Mouse (Mus musculus) MEL (cell line): Measurements from ENCODE around the gene B4galt1. TPM values are rescaled to one million over a fixed set of nuclear protein-coding genes. Genes with fewer than 3 reads are reported as not detected.

Experiments used
- DNase-seq: peaks from one replicate; pipeline ENCODE4 v3.0.0; 2011; ENCODE audit warnings: low read depth, low spot score
- H3K27ac ChIP-seq: 2 replicates; pipeline ENCODE4 v1.5.1; 2012; ENCODE audit warnings: low read depth, mild to moderate bottlenecking, control low read depth, low read length, moderate library complexity; ENCODE audit not compliant: control insufficient read depth
- H3K27me3 ChIP-seq, 2 experiments: fragments of 150-350 bp in 1 of 2; sonication (generic) in 1 of 2; 2 replicates each; pipeline ENCODE4 v1.6.1; 2012; ENCODE audit warnings: low read length in 2 of 2, mild to moderate bottlenecking in 2 of 2, improper control_type of control experiment in 1 of 2, moderate library complexity in 1 of 2; ENCODE audit not compliant: insufficient read depth in 2 of 2, control insufficient read depth in 1 of 2
- H3K36me3 ChIP-seq, 2 experiments: 2 replicates each; pipeline ENCODE4 v1.6.1; 2012 to 2014; ENCODE audit warnings: low read length in 2 of 2, improper control_type of control experiment in 1 of 2, inconsistent platforms in 1 of 2, mild to moderate bottlenecking in 1 of 2; ENCODE audit not compliant: insufficient read depth in 2 of 2, control insufficient read depth in 1 of 2
- H3K4me1 ChIP-seq, 2 experiments: fragments of 150-350 bp in 1 of 2; sonication (generic) in 1 of 2; 2 replicates each; pipeline ENCODE4 v1.6.1; 2012; ENCODE audit warnings: low read length in 2 of 2, improper control_type of control experiment in 1 of 2, mild to moderate bottlenecking in 1 of 2; ENCODE audit not compliant: insufficient read depth in 2 of 2, control insufficient read depth in 1 of 2
- H3K4me3 ChIP-seq, 2 experiments: fragments of 150-350 bp in 1 of 2; sonication (generic) in 1 of 2; 2 replicates each; pipeline ENCODE4 v1.5.1; 2012; ENCODE audit warnings: low read depth in 2 of 2, low read length in 2 of 2, mild to moderate bottlenecking in 2 of 2, moderate library complexity in 2 of 2, control low read depth in 1 of 2, improper control_type of control experiment in 1 of 2; ENCODE audit not compliant: control insufficient read depth in 1 of 2, insufficient read depth in 1 of 2
- H3K79me2 ChIP-seq: 2 replicates; pipeline ENCODE4 v1.6.1; 2012; ENCODE audit warnings: mild to moderate bottlenecking, low read length, moderate library complexity; ENCODE audit not compliant: control insufficient read depth, poor library complexity, insufficient read depth
- H3K9ac ChIP-seq: 2 replicates; pipeline ENCODE4 v1.6.1; 2012; ENCODE audit warnings: low read depth, mild to moderate bottlenecking, control low read depth, low read length, moderate library complexity; ENCODE audit not compliant: control insufficient read depth, poor library complexity, severe bottlenecking
- H3K9me3 ChIP-seq: fragments of 150-350 bp; sonication (generic); replicated peaks from 2 replicates; pipeline ENCODE4 v1.6.1; 2012; ENCODE audit warnings: mild to moderate bottlenecking, low read length, improper control_type of control experiment, moderate library complexity; ENCODE audit not compliant: insufficient read depth
- CTCF ChIP-seq, 3 experiments: IDR thresholded peaks in 2 of 3; conservative IDR thresholded peaks in 1 of 3; 2 replicates each; pipeline ENCODE4 v1.5.1; 2011 to 2012; ENCODE audit warnings: low read length in 3 of 3, low read depth in 2 of 3, mild to moderate bottlenecking in 2 of 3, improper control_type of control experiment in 1 of 3, inconsistent platforms in 1 of 3, mixed read lengths in 1 of 3, moderate library complexity in 1 of 3; ENCODE audit not compliant: control insufficient read depth in 1 of 3, insufficient read depth in 1 of 3, poor library complexity in 1 of 3, severe bottlenecking in 1 of 3
- ELF1 ChIP-seq: IDR thresholded peaks from 2 replicates; pipeline ENCODE4 v1.6.1; 2014; ENCODE audit warnings: low read depth, mild to moderate bottlenecking, inconsistent platforms, low read length, improper control_type of control experiment, moderate library complexity
- EP300 ChIP-seq, 2 experiments: IDR thresholded peaks; 2 replicates each; pipeline ENCODE4 v1.6.1; 2011; ENCODE audit warnings: improper control_type of control experiment in 2 of 2, low read length in 2 of 2, low read depth in 1 of 2, mild to moderate bottlenecking in 1 of 2
- ETS1 ChIP-seq: IDR thresholded peaks from 2 replicates; pipeline ENCODE4 v1.6.1; 2012; ENCODE audit warnings: low read depth, mild to moderate bottlenecking, inconsistent platforms, low read length, improper control_type of control experiment, moderate library complexity
- GABPA ChIP-seq: IDR thresholded peaks from 2 replicates; pipeline ENCODE4 v1.6.1; 2012; ENCODE audit warnings: low read depth, mild to moderate bottlenecking, inconsistent platforms, low read length, improper control_type of control experiment, moderate library complexity
- JUND ChIP-seq: IDR thresholded peaks from 2 replicates; pipeline ENCODE4 v1.6.1; 2011; ENCODE audit warnings: low read depth, mild to moderate bottlenecking, improper control_type of control experiment, low read length
- MAFK ChIP-seq: IDR thresholded peaks from 2 replicates; pipeline ENCODE4 v1.6.1; 2011; ENCODE audit warnings: low read depth, mild to moderate bottlenecking, low read length, improper control_type of control experiment, borderline replicate concordance
- MAX ChIP-seq: IDR thresholded peaks from 2 replicates; pipeline ENCODE4 v1.6.1; 2011; ENCODE audit warnings: low read length, improper control_type of control experiment
- MYB ChIP-seq: IDR thresholded peaks from 2 replicates; pipeline ENCODE4 v1.6.1; 2011; ENCODE audit warnings: mild to moderate bottlenecking, low read depth, low read length, improper control_type of control experiment
- NELFE ChIP-seq: IDR thresholded peaks from 2 replicates; pipeline ENCODE4 v1.6.1; 2011; ENCODE audit warnings: low read depth, low read length, improper control_type of control experiment
- NRF1 ChIP-seq: IDR thresholded peaks from 2 replicates; pipeline ENCODE4 v1.6.1; 2014; ENCODE audit warnings: low read depth, mild to moderate bottlenecking, inconsistent platforms, low read length, improper control_type of control experiment, moderate library complexity; ENCODE audit not compliant: poor library complexity, insufficient read depth, severe bottlenecking
- POLR2A ChIP-seq, 2 experiments: IDR thresholded peaks; 2 replicates each; pipeline ENCODE4 v1.6.1; 2011 to 2012; ENCODE audit warnings: low read length in 2 of 2, mild to moderate bottlenecking in 2 of 2, control low read depth in 1 of 2, improper control_type of control experiment in 1 of 2, low read depth in 1 of 2, moderate library complexity in 1 of 2; ENCODE audit not compliant: control insufficient read depth in 1 of 2, insufficient read depth in 1 of 2, poor library complexity in 1 of 2
- POLR2AphosphoS2 ChIP-seq: IDR thresholded peaks from 2 replicates; pipeline ENCODE4 v1.6.1; 2011; ENCODE audit warnings: low read length, improper control_type of control experiment
- POLR2AphosphoS5 ChIP-seq: IDR thresholded peaks from 2 replicates; pipeline ENCODE4 v1.6.1; 2012; ENCODE audit warnings: low read depth, borderline replicate concordance, mild to moderate bottlenecking, inconsistent platforms, low read length, moderate library complexity, mixed read lengths
- RAD21 ChIP-seq: IDR thresholded peaks from 2 replicates; pipeline ENCODE4 v1.6.1; 2011; ENCODE audit warnings: mild to moderate bottlenecking, low read depth, low read length, improper control_type of control experiment
- SMC3 ChIP-seq: IDR thresholded peaks from 2 replicates; pipeline ENCODE4 v1.6.1; 2011; ENCODE audit warnings: low read depth, low read length, improper control_type of control experiment
- TAL1 ChIP-seq: IDR thresholded peaks from 2 replicates; pipeline ENCODE4 v1.6.1; 2012; ENCODE audit warnings: mild to moderate bottlenecking, inconsistent platforms, low read length, moderate library complexity, mixed read lengths
- TCF12 ChIP-seq: IDR thresholded peaks from 2 replicates; pipeline ENCODE4 v1.6.1; 2014; ENCODE audit warnings: low read depth, mild to moderate bottlenecking, inconsistent platforms, low read length, improper control_type of control experiment, moderate library complexity
- USF2 ChIP-seq, 2 experiments: IDR thresholded peaks; 2 replicates each; pipeline ENCODE4 v1.6.1; 2011 to 2012; ENCODE audit warnings: improper control_type of control experiment in 2 of 2, low read length in 2 of 2, borderline replicate concordance in 1 of 2, inconsistent platforms in 1 of 2, low read depth in 1 of 2, mild to moderate bottlenecking in 1 of 2; ENCODE audit not compliant: insufficient read depth in 1 of 2
- ZKSCAN1 ChIP-seq: IDR thresholded peaks from 2 replicates; pipeline ENCODE4 v1.6.1; 2012; ENCODE audit warnings: low read depth, mild to moderate bottlenecking, inconsistent platforms, low read length, improper control_type of control experiment, moderate library complexity
- ZMIZ1 ChIP-seq: IDR thresholded peaks from 2 replicates; pipeline ENCODE4 v1.6.1; 2012; ENCODE audit warnings: low read depth, mild to moderate bottlenecking, inconsistent platforms, low read length, improper control_type of control experiment, moderate library complexity
- polyA plus RNA-seq, 2 experiments: library from polyadenylated mRNA; stranded (reverse) in 1 of 2; unstranded in 1 of 2; fragments of >175 nt in 1 of 2; fragments of >200 nt in 1 of 2; gene quantifications; 2 replicates each; pipeline versions ENCODE4 v1.2.1 to v1.2.4; 2012; ENCODE audit warnings: low replicate concordance in 2 of 2, low read depth in 1 of 2; ENCODE audit not compliant: insufficient read length in 2 of 2, insufficient read depth in 1 of 2, missing spikeins in 1 of 2
- total RNA-seq: library from RNA; depleted of rRNA; stranded (reverse); fragments of 300-350 nt; gene quantifications from 2 replicates; pipeline ENCODE4 v1.2.3, GENCODE M21; 2012

Gene B4galt1
- total and polyA plus RNA-seq, 3 experiments, result 10.8 to 22.5 TPM; not detected in 1

DNA sequence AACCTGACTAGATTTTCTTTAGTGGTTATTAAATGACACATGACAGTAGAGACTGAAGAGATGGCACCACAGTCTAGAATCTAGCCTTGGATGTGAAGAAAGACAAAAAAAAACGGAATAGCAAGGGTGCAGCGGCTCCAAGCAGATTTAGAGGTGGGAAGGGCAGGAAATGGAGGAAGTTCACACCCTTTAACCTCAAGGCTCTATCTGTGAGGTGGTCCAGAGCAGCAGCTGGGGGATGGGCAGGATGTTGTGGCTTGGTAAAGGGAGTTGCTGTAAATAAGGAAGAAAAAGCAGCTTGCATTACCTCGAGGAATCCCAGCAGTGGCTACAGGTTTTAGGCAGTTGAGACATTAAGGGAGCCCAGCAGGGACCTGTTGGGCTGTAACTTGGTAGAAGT is 72.7 kb downstream of the B4galt1 start (continued):
- TF ChIP-seq MYB (peak; percentile 51; the same call in 1 of the 2 replicates), ELF1 (peak; percentile 43; the same call in 1 of the 2 replicates), CTCF (IDR thresholded peaks at IDR 0.05 in 2 of 3, conservative IDR thresholded peaks at IDR 0.05 in 1 of 3; ENCODE audit: control insufficient read depth in 1 of 3, insufficient read depth in 1 of 3, low read depth in 2 of 3, low read length in 3 of 3, poor library complexity in 1 of 3, severe bottlenecking in 1 of 3) (no peak), RAD21 (no peak), POLR2A (IDR thresholded peaks at IDR 0.05; ENCODE audit: control insufficient read depth in 1 of 2, insufficient read depth in 1 of 2, low read depth in 1 of 2, low read length in 2 of 2, poor library complexity in 1 of 2) (peak in 1 of 2 experiments; percentile 34; a peak in 1 of 4 replicates), NRF1 (no peak), MAFK (peak; percentile 53; the same call in 1 of the 2 replicates), NELFE (peak; percentile 55)
- TF ChIP-seq, all 39 proteins: peak for 24

DNA sequence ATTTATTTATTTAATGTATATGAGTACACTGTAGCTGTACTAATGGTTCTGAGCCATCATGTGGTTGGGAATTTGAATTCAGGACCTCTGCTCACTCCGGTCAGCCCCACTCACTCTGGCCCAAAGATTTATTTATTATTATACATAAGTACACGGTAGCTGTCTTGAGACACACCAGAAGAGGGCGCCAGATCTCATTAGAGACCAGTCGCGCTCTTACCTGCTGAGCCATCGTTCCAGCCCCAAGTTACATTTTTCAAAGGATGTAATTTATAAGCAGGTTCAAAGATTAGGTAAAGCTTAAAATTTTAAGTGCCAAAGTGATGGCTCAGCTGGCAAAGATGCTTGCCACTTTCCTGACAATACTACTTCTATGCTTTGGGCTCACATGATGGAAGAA is 75.1 kb downstream of the B4galt1 start:
- H3K9me3 ChIP-seq, result no peaks in the 10 kb centered on the region
- H3K4me1 ChIP-seq, result peaks cover 8 to 54% of the 10 kb centered on the region in 2 experiments
- H3K36me3 ChIP-seq, result peaks cover 0 to 43% of the 10 kb centered on the region in 2 experiments; a peak in 2 of 4 replicates
- DNase-seq, result no peak
- no peak overlapping the region for H3K9ac ChIP-seq
- no peak overlapping the region for H3K27ac ChIP-seq
- TF ChIP-seq NELFE (no peak), TCF12 (no peak), RAD21 (peak; percentile 8), SMC3 (peak; percentile 18; the same call in 1 of the 2 replicates), CTCF (IDR thresholded peaks at IDR 0.05 in 2 of 3, conservative IDR thresholded peaks at IDR 0.05 in 1 of 3; ENCODE audit: control insufficient read depth in 1 of 3, insufficient read depth in 1 of 3, low read depth in 2 of 3, low read length in 3 of 3, poor library complexity in 1 of 3, severe bottlenecking in 1 of 3) (peak; percentile 13 to 45 (median 29); a peak in 4 of 6 replicates), MAX (no peak)
- no peaks in the 10 kb centered on the region for H3K27me3 ChIP-seq
- H3K79me2 ChIP-seq, result no peaks in the 10 kb centered on the region
- H3K4me3 ChIP-seq, result no peak overlapping the region

DNA sequence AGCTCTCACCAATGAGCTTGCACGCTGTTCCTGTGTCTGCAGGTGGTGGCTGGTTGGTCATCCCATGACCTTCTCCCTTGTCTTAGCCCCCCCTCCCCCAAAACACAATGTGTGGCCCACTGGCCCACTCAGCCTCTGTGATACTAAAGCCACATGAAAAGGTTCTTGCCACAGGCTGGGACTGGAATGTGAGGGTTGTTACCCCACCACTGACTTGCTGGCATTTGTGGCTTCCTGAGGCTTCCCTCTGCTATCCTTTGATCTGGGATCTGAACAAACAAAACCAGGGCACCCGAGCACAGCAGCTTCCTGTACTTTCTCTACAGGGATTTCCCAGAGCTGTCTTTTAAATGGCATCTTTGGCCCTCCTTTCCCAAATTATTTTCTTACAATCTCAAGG is 76.7 kb downstream of the B4galt1 start:
- no peak for DNase-seq
- no peaks in the 10 kb centered on the region for H3K79me2 ChIP-seq
- H3K9ac ChIP-seq, result no peak overlapping the region
- no peaks in the 10 kb centered on the region for H3K9me3 ChIP-seq
- H3K36me3 ChIP-seq, result peaks cover 0 to 35% of the 10 kb centered on the region in 2 experiments; a peak in 2 of 4 replicates
- peaks cover 4 to 42% of the 10 kb centered on the region in 2 experiments for H3K4me1 ChIP-seq
- no peak for TF ChIP-seq ZMIZ1
- TF ChIP-seq POLR2AphosphoS2, result no peak
- TF ChIP-seq ETS1, result no peak
- TF ChIP-seq ELF1, result no peak
- TF ChIP-seq USF2 (IDR thresholded peaks at IDR 0.05; ENCODE audit: borderline replicate concordance in 1 of 2, insufficient read depth in 1 of 2, low read depth in 1 of 2, low read length in 2 of 2), result no peak
- TF ChIP-seq MAX, result no peak
- TF ChIP-seq ZKSCAN1, result no peak
- TF ChIP-seq POLR2AphosphoS5, result no peak
- TF ChIP-seq EP300 (IDR thresholded peaks at IDR 0.05; ENCODE audit: low read depth in 1 of 2, low read length in 2 of 2), result no peak
- no peak for TF ChIP-seq JUND
- TF ChIP-seq TCF12, result no peak
- TF ChIP-seq GABPA, result no peak
- no peak for TF ChIP-seq TAL1
- no peak for TF ChIP-seq RAD21
- H3K27me3 ChIP-seq, result no peaks in the 10 kb centered on the region
- no peak overlapping the region; a peak in 1 of 4 replicates for H3K4me3 ChIP-seq
- 0 out of 2 replicates have a peak overlapping the region, but pooled peaks have one; percentile 3 for H3K27ac ChIP-seq
